In genomic region chr6:113342297-113342696, GRCm38 (mm10) we compare ENCODE assay signal across 9 mouse cellular contexts. TPM values are rescaled to one million over a fixed set of nuclear protein-coding genes. Genes with fewer than 3 reads are reported as not detected.
DNase-seq lines count a peak whose midpoint lies in the region; ATAC-seq and TF ChIP-seq lines count a peak whose summit lies in the region.
"Had no signal": no experiment of that assay in that cellular context is flagged by ENCODE, and none has a peak within 500 bp of the region (broad histone marks: within the 10 kb centered on the region; RNA-seq: fewer than 3 reads in every experiment).

No protein-coding gene starts in this region.

- no peaks in the 10 kb centered on the region for H3K27me3 ChIP-seq in lung, postnatal 0 days (replicated peaks; ENCODE audit: insufficient read depth, low read length)
- H3K27me3 ChIP-seq in intestine, postnatal 0 days (replicated peaks; ENCODE audit: control insufficient read depth, insufficient read depth, low read length) = no peaks in the 10 kb centered on the region
- no peaks in the 10 kb centered on the region for H3K27me3 ChIP-seq in thymus, adult 2 months (ENCODE audit: control insufficient read depth, insufficient read depth, low read length)

- H3K9ac ChIP-seq in lung, postnatal 0 days (replicated peaks; ENCODE audit: low read depth) = 0 out of 2 replicates have a peak overlapping the region, but pooled peaks have one; percentile 1
- no peak overlapping the region for H3K9ac ChIP-seq in intestine, postnatal 0 days (ENCODE audit: low read depth, low read length)

- peak overlapping the region; percentile 93 for H3K27ac ChIP-seq in gastrocnemius, adult 2 months
- H3K27ac ChIP-seq in lung, postnatal 0 days (ENCODE audit: low read length) = no peak overlapping the region
- no peak overlapping the region for H3K27ac ChIP-seq in intestine, postnatal 0 days (ENCODE audit: low read depth, low read length)
- peak overlapping the region; percentile 80 for H3K27ac ChIP-seq in olfactory bulb, adult 2 months (ENCODE audit: insufficient read depth, low read depth, low read length)
- no peak overlapping the region for H3K27ac ChIP-seq in thymus, adult 2 months (ENCODE audit: control insufficient read depth, insufficient read depth, low read length)

- DNase-seq in gastrocnemius, adult 2 months = no peak
- no peak for DNase-seq in gastrocnemius, postnatal 10 days
- peak; percentile 31 for DNase-seq in lung, postnatal 0 days (ENCODE audit: low spot score)
- no peak for DNase-seq in lung, postnatal 14 days
- no peak for DNase-seq in thymus, adult 2 months
- no peak for DNase-seq in cerebellum, adult 8-10 months
- DNase-seq: adrenal gland, adult 8-10 months had no signal

- H3K4me2 ChIP-seq in lung, postnatal 0 days (replicated peaks; ENCODE audit: low read depth, low read length) = peak overlapping the region; percentile 87
- H3K4me2 ChIP-seq in intestine, postnatal 0 days (replicated peaks; ENCODE audit: low read depth) = peak overlapping the region; percentile 75; the same call in 1 of the 2 replicates

- no peaks in the 10 kb centered on the region for H3K9me3 ChIP-seq in lung, postnatal 0 days (ENCODE audit: low read length)
- no peaks in the 10 kb centered on the region for H3K9me3 ChIP-seq in intestine, postnatal 0 days (ENCODE audit: control insufficient read depth)

- H3K4me1 ChIP-seq in lung, postnatal 0 days (ENCODE audit: insufficient read depth, low read depth, low read length) = peaks cover 20% of the 10 kb centered on the region; the same call in 1 of the 2 replicates
- no peaks in the 10 kb centered on the region for H3K4me1 ChIP-seq in intestine, postnatal 0 days (replicated peaks; ENCODE audit: control insufficient read depth, insufficient read depth, low read length)
- H3K4me1 ChIP-seq in olfactory bulb, adult 2 months (ENCODE audit: control insufficient read depth, insufficient read depth, low read length) = peaks cover 20% of the 10 kb centered on the region
- peaks cover 4% of the 10 kb centered on the region; the same call in 1 of the 2 replicates for H3K4me1 ChIP-seq in thymus, adult 2 months (replicated peaks; ENCODE audit: control insufficient read depth, insufficient read depth, low read length)

- TF ChIP-seq CTCF in gastrocnemius, adult 2 months (IDR thresholded peaks at IDR 0.05) = no peak
- TF ChIP-seq CTCF in lung, postnatal 0 days (IDR thresholded peaks at IDR 0.05) = no peak
- no peak for TF ChIP-seq CTCF in intestine, postnatal 0 days (IDR thresholded peaks at IDR 0.05; ENCODE audit: low read depth)
- TF ChIP-seq CTCF in olfactory bulb, adult 2 months (IDR thresholded peaks at IDR 0.05; ENCODE audit: insufficient read depth, low read depth, low read length) = no peak
- no peak for TF ChIP-seq CTCF in thymus, adult 2 months (IDR thresholded peaks at IDR 0.05; ENCODE audit: borderline replicate concordance, control insufficient read depth, extremely low read depth, insufficient read depth, low read length, poor library complexity)

- no peak for TF ChIP-seq EP300 in lung, postnatal 0 days (IDR thresholded peaks at IDR 0.05)

- H3K36me3 ChIP-seq in lung, postnatal 0 days (ENCODE audit: insufficient read depth, low read length) = peaks cover 10% of the 10 kb centered on the region; the same call in 1 of the 2 replicates
- H3K36me3 ChIP-seq in intestine, postnatal 0 days (ENCODE audit: control insufficient read depth, insufficient read depth) = peaks cover 22% of the 10 kb centered on the region
- no peaks in the 10 kb centered on the region for H3K36me3 ChIP-seq in thymus, adult 2 months (ENCODE audit: control insufficient read depth, insufficient read depth, low read length)

- peak overlapping the region; percentile 97 for H3K4me3 ChIP-seq in gastrocnemius, adult 2 months
- H3K4me3 ChIP-seq in lung, postnatal 0 days (ENCODE audit: low read depth, low read length) = no peak overlapping the region
- no peak overlapping the region for H3K4me3 ChIP-seq in intestine, postnatal 0 days (ENCODE audit: low read depth, low read length)
- peak overlapping the region; percentile 57 for H3K4me3 ChIP-seq in olfactory bulb, adult 2 months (ENCODE audit: insufficient read depth, low read depth, low read length)
- no peak overlapping the region for H3K4me3 ChIP-seq in thymus, adult 2 months (ENCODE audit: control insufficient read depth, insufficient read depth, low read length)

- no peak for TF ChIP-seq POLR2A in olfactory bulb, adult 2 months (IDR thresholded peaks at IDR 0.05; ENCODE audit: insufficient read depth, low read depth, low read length)
- TF ChIP-seq POLR2A in thymus, adult 2 months (IDR thresholded peaks at IDR 0.05; ENCODE audit: control insufficient read depth, extremely low read depth, insufficient read depth, low read length, poor library complexity) = no peak

- whole genome bisulfite sequencing in lung, postnatal 0 days = 23% methylated on average over 4 of the region's 7 CpGs
- WGBS in intestine, postnatal 0 days = 40% methylated on average over 4 of the region's 7 CpGs
- WGBS in olfactory bulb, adult 2 months = 9% methylated on average over 4 of the region's 7 CpGs
- 65% methylated on average over 4 of the region's 7 CpGs for WGBS in thymus, adult 2 months

- intact Hi-C loops in gastrocnemius, adult 2 months (cut with DNase I) = loop anchor here (2.0 kb wide), 1 partner anchor 35 kb away; the partner anchor contains the start of gene Tada3

- ATAC-seq in lung, postnatal 0 days = no peak
- ATAC-seq in intestine, postnatal 0 days = no peak

RNA-seq across cellular contexts. Expression of gene Camk1, which starts 1.5 kb away (rescaled TPM):
- 10 to 100 TPM; 39.3 to 39.5 TPM for total RNA-seq in gastrocnemius, adult 2 months (2021)
- total RNA-seq in gastrocnemius, postnatal 10 days (2021) = 10 to 100 TPM; 35.9 to 44.2 TPM
- polyA plus RNA-seq in lung, postnatal 0 days (2015; fragmentation: Nextera tagmentation; extraction: Ambion mirVana) = 110 and 129 TPM in 2 replicates
- 35.9 and 37.0 TPM in 2 replicates for polyA plus RNA-seq in intestine, postnatal 0 days (2015; fragmentation: Nextera tagmentation; extraction: Ambion mirVana)
- not detected in 2 replicates for polyA plus RNA-seq in olfactory bulb, adult 2 months (2012; ENCODE audit: insufficient read depth, insufficient read length, low replicate concordance, missing spikeins)
- polyA plus RNA-seq in thymus, adult 2 months (2012; rRNA removed) = 12.6 and 18.3 TPM in 2 replicates

RNA-seq across cellular contexts. Expression of gene Ogg1, which starts 15.5 kb away (rescaled TPM):
- total RNA-seq in gastrocnemius, adult 2 months (2021) = 1 to 10 TPM; 3.9 to 5.2 TPM
- total RNA-seq in gastrocnemius, postnatal 10 days (2021) = 1 to 10 TPM; 8.1 to 8.2 TPM
- polyA plus RNA-seq in lung, postnatal 0 days (2015; fragmentation: Nextera tagmentation; extraction: Ambion mirVana) = 11.7 and 12.4 TPM in 2 replicates
- 8.0 and 9.7 TPM in 2 replicates for polyA plus RNA-seq in intestine, postnatal 0 days (2015; fragmentation: Nextera tagmentation; extraction: Ambion mirVana)
- not detected in 2 replicates for polyA plus RNA-seq in olfactory bulb, adult 2 months (2012; ENCODE audit: insufficient read depth, insufficient read length, low replicate concordance, missing spikeins)
- polyA plus RNA-seq in thymus, adult 2 months (2012; rRNA removed) = 23.1 and 23.4 TPM in 2 replicates

RNA-seq across cellular contexts. Expression of gene Brpf1, which starts 35.4 kb away (rescaled TPM):
- total RNA-seq in gastrocnemius, adult 2 months (2021) = 10 to 100 TPM; 10.2 to 10.3 TPM
- 10 to 100 TPM; 13.7 to 18.2 TPM for total RNA-seq in gastrocnemius, postnatal 10 days (2021)
- 8.2 and 9.2 TPM in 2 replicates for polyA plus RNA-seq in lung, postnatal 0 days (2015; fragmentation: Nextera tagmentation; extraction: Ambion mirVana)
- 7.3 and 8.3 TPM in 2 replicates for polyA plus RNA-seq in intestine, postnatal 0 days (2015; fragmentation: Nextera tagmentation; extraction: Ambion mirVana)
- polyA plus RNA-seq in olfactory bulb, adult 2 months (2012; ENCODE audit: insufficient read depth, insufficient read length, low replicate concordance, missing spikeins) = not detected in 2 replicates
- polyA plus RNA-seq in thymus, adult 2 months (2012; rRNA removed) = 65.7 and 66.2 TPM in 2 replicates

RNA-seq across cellular contexts. Expression of gene Tada3, which starts 35.4 kb away (rescaled TPM):
- 10 to 100 TPM; 14.1 to 15.5 TPM for total RNA-seq in gastrocnemius, adult 2 months (2021)
- 10 to 100 TPM; 18.8 to 21.7 TPM for total RNA-seq in gastrocnemius, postnatal 10 days (2021)
- polyA plus RNA-seq in lung, postnatal 0 days (2015; fragmentation: Nextera tagmentation; extraction: Ambion mirVana) = 33.2 and 36.7 TPM in 2 replicates
- 19.7 and 23.5 TPM in 2 replicates for polyA plus RNA-seq in intestine, postnatal 0 days (2015; fragmentation: Nextera tagmentation; extraction: Ambion mirVana)
- not detected in 2 replicates for polyA plus RNA-seq in olfactory bulb, adult 2 months (2012; ENCODE audit: insufficient read depth, insufficient read length, low replicate concordance, missing spikeins)
- polyA plus RNA-seq in thymus, adult 2 months (2012; rRNA removed) = 31.6 and 32.6 TPM in 2 replicates

RNA-seq across cellular contexts. Expression of gene Arpc4, which starts 35.6 kb away (rescaled TPM):
- 10 to 100 TPM; 47.4 to 53.4 TPM for total RNA-seq in gastrocnemius, adult 2 months (2021)
- total RNA-seq in gastrocnemius, postnatal 10 days (2021) = 10 to 100 TPM; 86.3 to 94.5 TPM
- polyA plus RNA-seq in lung, postnatal 0 days (2015; fragmentation: Nextera tagmentation; extraction: Ambion mirVana) = 349 and 358 TPM in 2 replicates
- polyA plus RNA-seq in intestine, postnatal 0 days (2015; fragmentation: Nextera tagmentation; extraction: Ambion mirVana) = 409 and 418 TPM in 2 replicates
- not detected in 2 replicates for polyA plus RNA-seq in olfactory bulb, adult 2 months (2012; ENCODE audit: insufficient read depth, insufficient read length, low replicate concordance, missing spikeins)
- polyA plus RNA-seq in thymus, adult 2 months (2012; rRNA removed) = 118 and 120 TPM in 2 replicates

Comparison
In these comparisons a context has a peak if more than half of its experiments do, and no peak if none do; other contexts are left out.
1. H3K27ac ChIP-seq: peak in gastrocnemius, adult 2 months (single experiment) and olfactory bulb, adult 2 months (single experiment); none in lung, postnatal 0 days (single experiment), intestine, postnatal 0 days (single experiment) and thymus, adult 2 months (single experiment).
2. H3K4me3 ChIP-seq: peak in gastrocnemius, adult 2 months (single experiment) and olfactory bulb, adult 2 months (single experiment); none in lung, postnatal 0 days (single experiment), intestine, postnatal 0 days (single experiment) and thymus, adult 2 months (single experiment).